Mouse (Mus musculus): Measurements from ENCODE around the gene Pard3b.

Pard3b gene

DNA sequence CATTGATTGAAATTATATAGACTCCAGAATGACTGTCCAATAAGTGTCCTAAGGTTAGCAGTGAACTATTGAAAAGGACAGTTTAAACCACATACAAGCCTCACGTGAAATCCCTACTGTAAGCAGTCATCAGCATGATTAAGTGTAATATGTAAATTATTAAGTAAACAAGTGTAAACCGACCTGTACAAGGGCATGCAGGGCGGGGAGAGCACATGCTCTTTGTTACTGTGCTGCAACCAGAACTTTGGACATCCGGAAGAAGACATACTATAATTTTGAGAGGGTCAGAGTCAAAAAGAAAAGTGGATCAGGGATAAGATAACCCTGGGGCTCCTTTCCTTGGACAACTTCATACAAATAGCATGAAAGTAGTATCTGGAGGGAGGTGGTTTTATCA, 749.4 kb downstream of the Pard3b start:
- no peak for DNase-seq (ENCODE audit: low spot score in 2 of 2)

DNA sequence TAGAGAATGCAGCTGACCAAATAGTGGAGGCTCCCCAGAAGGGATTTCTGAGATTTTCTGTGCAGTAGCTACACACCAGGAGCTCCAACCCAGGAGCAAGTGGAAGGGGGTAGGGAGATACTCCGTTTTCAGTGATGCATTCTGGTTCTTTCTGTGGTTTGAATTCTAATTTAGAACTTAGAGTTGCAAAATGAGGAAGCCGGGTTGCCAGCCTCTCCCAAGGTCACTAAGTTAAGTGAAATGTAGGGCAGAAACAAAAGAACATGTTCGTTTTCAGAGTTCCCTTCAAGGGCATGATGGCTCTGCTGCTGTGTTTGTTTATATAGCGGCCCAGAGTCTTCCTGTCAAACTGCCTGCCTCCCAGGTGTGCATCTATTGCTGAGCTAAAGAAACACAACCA, 754.2 kb downstream of the Pard3b start:
- no peak for DNase-seq (ENCODE audit: low spot score in 2 of 2)

DNA sequence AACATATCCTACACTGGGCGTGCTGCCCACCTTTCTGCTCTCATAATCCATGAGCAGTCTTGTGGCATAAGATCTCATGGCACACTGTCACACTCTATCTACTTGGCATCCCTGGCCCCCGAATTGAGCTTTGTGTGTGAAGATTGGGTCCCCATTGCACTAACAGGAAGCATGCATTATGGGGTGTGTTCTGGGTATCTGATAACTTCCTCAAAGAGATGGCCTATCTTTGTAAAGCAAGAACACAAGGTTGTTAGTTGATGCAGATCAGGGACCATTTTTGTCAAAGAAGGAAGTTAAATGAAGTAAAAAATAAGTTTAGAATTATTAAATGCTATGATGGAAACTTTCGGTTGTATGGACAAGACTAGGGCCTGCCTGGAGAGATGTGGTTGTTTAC, 755.9 kb downstream of the Pard3b start:
- no peak for DNase-seq (ENCODE audit: low spot score in 2 of 2)

DNA sequence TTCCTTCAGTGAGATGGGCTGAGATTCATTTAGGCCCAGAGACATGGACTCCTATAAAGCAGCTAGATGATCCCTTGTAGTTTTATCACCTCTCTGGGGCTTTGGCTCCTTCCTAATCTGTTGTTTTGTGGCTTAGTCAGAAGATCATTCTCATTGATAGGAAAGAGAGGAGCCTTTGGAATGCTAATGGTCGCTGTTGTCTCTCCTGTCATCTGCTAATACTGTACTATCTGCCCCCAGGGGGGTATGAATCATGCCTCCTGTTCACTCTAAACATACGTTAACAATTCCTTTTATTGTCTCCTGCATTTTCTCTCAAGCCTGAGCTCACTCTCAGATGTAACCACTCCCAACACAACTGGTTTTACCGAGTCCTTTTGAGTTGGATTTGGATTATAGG, 759.6 kb downstream of the Pard3b start:
- no peak for DNase-seq (ENCODE audit: low spot score in 2 of 2)

DNA sequence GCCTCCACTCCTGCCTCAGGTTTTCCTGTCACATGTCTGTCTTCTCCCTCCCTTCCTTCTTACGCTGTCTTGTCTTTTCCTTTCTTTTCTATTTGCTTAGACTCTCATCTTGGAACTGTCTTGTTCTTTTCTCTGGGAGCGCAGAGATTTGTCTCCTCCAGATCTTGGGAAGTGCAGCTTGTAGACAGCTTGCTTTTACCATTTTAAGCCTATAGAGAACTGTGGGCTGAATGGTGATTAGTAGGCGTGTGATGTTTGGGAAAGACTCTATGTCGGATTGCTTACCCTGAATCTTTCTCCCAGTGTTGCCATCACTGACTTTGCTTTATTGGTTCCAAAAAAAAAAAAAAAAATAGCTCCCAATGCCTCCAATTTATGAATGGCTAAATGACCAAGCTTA, 760.1 kb downstream of the Pard3b start:
- no peak for DNase-seq (ENCODE audit: low spot score in 2 of 2)

DNA sequence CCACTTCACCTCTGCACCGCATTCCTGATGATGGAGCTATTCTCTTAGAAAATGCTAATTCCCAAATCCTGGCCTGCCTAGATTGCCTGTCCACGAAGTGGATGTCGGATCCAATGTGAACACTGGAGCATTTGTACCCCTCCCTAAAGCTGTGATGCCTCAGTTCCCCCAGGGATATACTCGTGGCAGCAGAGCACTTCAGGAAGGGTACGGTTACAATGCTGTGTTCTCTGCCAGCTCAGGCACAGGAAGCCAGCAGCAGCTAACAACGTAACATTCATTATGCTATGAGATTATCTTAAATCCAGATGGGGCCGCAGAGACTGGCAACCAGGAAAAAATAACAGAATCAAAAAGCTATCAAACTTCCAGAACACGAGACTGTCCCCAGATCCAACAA, 766.4 kb downstream of the Pard3b start:
- no peak for DNase-seq (ENCODE audit: low spot score in 2 of 2)

DNA sequence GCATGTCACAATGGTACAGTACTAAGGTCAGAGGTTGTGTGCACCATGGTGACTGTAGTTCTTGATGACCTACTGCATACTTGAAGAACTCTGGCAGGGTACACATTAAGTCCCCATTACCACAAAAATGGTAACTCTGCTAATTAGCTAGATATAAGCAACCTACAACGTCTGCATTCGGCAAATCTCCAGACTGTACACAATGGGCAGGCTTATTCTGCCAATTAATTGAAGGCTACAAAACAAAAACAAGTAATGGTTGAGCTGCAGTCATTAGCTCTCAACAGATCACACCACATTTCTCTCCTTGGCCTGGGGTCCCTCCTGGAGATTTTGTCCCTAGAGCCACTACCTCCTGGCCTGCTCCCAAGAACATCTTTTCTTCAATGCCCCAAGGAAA, 772.7 kb downstream of the Pard3b start:
- DNase-seq (ENCODE audit: low spot score in 2 of 2): no peak

DNA sequence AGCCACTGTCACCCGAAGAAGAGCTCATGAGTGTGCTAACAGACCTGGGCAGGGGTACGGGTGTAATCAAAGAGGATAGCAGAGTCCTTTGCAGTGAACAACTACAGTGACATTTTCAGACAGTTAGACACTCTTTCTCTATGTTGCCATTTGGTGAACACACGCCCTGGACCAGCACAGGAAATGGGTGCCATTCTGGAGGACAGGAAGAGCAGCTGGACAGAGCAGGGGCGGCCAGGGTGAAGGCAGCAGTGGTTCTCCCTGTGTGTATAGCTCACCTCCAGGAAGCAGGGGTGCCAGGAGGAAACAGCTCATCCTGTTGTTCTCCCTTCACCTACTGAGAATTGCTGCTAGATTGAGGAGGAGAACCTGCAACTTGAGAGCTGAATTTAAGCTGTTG, 773.4 kb downstream of the Pard3b start:
- DNase-seq (ENCODE audit: low spot score in 2 of 2): no peak

DNA sequence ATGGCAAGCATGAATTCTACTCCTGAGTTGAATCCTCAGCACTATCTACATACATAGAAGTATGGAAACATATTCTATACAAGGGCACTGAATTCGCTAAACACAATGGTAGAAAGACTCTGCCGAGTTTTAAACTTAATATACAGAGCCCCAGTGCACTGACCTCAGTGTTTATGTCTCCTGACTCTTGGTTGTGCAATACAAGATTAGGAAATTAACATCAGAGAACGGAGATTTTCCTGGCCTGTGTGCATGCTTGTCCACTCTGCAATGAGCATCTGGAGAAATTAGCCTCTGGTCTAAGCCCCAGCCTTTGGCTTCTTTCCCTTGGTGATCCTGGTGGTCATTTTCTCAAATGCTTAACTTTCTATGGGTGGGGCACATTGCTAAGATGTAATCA, 774.4 kb downstream of the Pard3b start:
- no peak for DNase-seq (ENCODE audit: low spot score in 2 of 2)

DNA sequence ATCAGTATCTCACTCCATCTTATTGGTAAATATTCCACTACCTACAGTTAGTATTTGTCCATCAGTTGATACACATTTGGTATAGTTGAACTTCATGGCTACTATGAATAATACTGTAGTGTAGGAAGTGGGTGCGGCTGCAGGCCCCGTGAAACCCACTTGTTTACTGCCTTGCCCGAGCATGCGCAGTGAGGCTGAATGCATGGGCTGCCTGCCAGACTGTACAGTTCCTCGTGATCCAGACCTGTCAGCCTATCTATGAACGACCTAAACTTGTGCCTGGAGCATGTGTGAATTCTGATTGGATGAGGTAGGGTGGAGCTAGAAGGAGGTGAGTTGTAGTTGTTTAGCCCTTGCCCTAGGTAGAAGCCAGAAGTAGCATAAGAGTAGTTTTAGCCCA, 775.9 kb downstream of the Pard3b start:
- no peak for DNase-seq (ENCODE audit: low spot score in 2 of 2)

DNA sequence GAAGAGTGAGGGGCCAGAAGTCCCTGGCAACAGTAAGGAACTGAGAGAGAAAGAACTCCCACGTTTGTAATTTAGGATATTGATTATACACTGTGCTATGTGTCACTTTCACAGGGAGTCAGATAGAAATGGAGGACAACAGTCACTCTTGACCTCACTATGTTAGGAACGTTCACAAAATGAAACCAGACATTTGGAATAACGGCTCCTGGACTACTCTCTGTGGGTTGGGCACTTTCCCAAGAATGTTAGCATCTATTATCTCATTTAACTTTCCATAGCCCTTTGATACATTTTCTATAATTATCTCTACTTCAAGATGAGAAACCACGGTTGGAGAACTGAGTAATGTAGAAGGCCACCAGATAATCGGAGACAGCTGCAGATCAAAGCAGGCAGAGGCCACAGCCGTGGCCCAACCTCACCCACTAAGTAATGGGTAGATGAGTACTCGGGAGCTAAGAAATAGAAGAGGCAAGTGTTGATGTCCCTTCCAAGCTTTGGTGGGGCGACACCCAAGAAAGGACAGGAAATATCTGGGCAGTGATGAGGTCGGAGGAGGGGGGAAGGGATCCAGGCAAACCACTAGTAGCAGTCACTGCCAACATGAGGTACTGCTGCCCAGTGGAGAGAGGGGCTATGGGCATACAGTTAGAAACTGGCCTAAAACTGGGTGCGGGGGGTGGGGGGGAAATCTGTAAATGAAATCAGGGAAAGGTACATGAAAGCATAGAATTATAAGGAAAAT, 778.2 kb downstream of the Pard3b start:
- DNase-seq (ENCODE audit: low spot score in 2 of 2): no peak

DNA sequence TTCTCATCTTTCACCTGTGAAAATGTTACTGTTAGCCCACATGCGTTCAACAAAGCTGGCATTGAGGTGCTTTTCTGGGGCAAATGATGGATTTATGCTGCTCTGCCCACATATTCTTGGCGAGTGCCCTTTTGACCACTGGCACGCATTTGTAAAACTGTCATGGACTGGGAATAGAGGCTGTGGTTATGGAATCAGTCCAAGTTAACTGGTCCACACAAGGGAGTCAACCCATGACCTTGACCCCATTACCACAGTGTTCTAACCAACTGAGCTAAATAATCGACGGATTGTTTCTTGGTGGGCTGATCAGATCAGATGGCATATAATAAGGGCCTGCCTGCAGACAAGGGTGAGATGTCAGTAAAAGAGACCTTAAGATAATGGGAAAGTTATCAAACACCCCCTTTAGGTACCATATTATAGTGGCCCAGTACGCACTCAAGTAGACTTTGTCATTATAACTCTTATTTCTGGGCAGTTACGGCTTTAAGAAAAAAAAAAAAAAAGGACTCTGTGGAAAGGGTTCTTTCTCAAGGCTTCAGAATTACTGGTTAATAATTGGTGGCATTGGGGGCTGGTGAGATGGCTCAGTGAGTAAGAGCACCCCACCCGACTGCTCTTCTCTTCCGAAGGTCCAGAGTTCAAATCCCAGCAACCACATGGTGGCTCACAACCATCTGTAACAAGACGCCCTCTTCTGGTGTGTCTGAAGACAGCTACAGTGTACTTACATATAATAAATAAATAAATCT, 784.4 kb downstream of the Pard3b start:
- no peak for DNase-seq (ENCODE audit: low spot score in 2 of 2)

DNA sequence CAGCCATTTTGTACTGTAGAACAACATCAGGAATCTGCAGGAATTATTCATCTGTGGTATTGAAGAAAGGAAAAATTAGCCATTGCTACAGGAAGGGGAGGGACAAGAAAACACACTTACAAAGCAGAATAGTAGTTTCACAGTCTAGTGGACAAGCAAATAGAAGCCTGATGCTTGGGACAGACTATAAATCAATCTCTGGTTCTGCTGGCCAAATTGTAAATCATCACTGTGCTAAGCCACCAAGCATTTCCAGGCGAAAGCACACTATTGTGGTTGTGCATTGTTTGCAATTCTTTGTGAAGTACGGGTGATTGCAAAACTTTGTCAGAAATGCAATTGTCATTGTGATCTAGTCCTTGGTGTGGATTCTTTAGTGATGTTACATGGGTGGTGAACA, 786.7 kb downstream of the Pard3b start:
- DNase-seq (ENCODE audit: low spot score in 2 of 2): no peak

DNA sequence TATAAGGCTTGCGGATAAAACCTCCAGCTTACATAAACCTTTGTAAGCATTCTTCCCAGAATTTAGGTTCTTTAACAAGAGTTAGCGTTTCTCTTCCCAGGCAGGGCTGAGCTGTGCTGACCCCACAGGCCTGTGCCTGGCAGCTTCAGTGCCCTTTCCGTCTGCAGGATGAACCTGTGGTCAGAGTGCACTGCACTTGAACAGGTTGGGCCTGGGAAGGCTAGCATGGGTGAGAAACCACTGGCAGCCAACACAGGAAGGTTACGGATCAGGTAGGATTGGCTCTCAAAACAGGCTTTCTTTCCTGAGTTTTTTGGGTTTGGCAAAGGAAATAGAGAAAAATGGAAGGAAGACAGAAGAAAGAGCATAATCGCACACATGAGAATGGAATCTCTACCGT, 790.1 kb downstream of the Pard3b start:
- no peak for DNase-seq (ENCODE audit: low spot score in 2 of 2)

DNA sequence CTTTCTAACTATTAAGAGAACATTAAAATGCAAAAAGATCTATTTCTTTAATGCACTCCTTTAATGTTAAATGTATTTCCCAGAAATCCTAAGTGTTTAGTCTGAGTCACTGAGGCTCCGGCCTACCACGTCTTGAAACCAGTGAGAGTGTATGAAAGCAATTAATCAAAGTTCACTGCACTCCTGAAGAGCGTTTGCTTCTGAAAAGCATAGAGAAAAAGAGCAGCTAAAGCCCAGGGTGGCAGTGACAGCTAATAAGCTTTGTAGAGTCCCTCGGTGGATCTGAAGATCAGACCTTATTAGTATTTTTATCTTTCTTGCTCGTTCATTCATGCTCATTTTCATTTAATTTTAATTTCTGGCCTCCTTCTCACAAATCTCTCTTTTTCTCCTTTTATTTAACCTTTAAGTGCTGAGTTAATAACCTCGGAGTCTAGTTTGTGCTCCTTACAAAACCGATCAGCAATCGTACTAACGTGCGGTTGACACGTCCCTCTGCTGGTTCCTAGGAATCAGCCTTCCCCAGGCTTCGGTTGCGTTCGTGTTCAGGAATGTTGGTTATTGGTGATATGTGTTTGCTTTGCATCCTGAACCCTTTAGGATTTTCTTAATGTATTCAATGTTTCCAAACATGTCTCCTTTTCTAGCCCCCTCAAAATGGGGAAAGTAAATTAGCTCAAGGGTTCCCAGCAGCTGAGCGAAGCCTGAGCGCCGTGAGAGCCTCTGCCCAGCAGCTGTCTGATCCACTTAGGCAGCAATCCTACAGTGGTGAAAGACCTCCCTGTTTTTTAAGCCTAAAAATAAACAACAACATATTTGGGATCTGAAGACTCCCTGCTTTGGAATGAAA, 790.9 kb downstream of the Pard3b start:
- no peak for DNase-seq (ENCODE audit: low spot score in 2 of 2)

DNA sequence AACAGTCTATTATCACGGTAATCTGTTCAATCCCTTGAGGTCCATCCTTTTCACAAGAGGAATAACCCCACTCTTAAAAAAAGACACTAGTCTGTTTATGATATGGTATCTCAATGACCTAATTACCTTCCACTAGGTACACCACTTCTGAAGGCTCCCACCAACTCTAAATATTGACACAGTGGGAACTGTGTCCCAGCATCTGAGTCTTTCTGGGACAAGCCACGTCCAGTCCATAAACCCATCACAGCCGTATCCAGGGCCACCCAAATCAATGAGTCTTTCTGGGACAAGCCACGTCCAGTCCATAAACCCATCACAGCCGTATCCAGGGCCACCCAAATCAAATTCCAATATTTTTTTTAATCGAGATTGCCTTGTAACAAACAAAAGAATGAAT, 792.4 kb downstream of the Pard3b start:
- no peak for DNase-seq (ENCODE audit: low spot score in 2 of 2)

DNA sequence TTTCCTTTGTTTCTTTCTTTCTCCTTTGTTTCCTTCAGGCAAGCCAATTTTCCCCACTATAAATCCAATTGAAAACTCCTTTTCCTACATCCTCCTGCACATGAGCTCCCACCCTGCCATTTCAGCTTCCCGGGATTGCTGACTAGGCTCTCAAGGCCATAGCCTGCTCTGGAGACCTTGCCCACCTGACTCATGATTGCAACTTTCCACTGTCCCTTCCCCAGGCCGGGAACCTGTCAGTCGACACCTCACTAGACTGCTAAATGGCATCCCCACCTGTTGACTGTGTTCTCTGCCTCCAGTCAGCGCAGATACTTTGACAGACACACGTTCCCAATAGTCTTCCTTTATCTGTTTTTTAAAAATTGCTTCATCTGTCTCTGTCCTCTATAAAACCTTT, 795.3 kb downstream of the Pard3b start:
- no peak for DNase-seq (ENCODE audit: low spot score in 2 of 2)

DNA sequence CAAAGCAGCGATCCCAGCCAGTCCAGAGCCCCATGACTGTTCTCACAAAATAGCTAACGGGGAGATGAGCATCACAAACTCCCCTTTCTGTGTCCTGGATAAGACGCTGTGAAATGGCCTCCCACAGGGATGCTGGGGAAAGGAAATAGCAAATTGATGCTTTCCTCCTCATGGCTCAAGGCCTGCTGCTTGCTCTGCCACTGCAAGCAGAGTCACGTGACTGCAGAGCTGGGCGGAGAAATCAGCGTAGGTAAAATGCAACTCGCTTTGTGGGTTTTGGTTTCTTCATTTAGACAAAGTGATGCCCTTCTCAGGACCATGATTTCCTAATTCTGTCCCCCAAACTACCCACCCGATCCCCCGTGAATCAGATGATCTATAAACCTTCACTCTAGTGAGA, 797.2 kb downstream of the Pard3b start:
- no peak for DNase-seq (ENCODE audit: low spot score in 2 of 2)

DNA sequence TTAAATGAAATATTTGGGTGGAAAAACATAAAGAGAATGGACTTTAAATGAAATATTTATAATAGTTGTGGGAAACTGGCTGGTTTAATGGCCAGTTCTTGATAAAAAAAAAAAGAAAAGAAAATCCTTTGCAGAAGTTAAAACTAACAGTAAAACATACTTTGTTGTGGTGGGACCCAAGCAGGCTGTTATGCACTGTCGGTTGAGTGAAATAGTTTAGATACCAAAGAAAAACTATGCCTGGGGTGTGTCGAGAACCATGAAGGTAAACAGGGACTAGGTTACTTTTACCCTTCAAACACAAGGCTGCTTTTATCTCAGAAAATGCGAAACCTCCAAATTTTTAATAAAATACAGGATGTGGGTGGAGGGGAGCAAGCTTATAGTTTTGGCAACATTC, 797.7 kb downstream of the Pard3b start:
- no peak for DNase-seq (ENCODE audit: low spot score in 2 of 2)

DNA sequence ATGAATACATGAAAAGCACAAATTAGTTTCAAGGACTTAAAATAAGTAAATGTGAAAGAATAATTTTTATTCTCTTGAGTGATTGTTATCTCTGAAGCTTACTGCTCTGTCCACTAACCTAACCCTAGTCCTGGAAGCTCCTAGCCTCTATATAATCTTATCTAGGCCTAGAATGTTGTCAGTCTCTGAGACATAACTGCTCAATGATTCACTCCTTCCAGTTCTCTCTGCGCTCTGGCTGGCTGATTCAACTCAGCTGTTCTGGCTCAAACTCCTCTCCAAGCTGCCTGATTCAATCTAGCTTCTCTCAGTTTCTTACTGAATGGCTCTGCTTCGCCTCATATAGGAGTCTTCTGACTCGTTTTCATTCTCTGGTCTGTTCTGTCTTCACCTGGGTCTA, 798.9 kb downstream of the Pard3b start:
- no peak for DNase-seq (ENCODE audit: low spot score in 2 of 2)

DNA sequence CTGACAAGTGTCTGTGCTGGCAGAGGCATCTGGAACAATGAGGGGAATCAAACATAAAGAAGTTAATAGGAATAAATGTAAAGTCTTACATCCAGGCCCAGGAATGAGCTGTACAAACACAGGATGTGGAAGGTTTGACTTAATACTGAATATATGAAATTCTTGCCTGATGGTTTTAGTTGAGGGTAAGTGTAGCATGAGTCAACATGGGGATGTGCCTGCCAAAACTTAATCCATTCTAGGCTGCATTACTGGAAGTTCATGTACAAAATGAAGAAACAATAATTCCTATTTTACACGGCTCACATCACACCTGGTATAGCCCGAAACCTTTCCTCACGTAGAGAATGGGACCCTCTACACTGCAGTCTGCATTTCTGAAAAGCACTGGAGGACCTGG, 805.8 kb downstream of the Pard3b start:
- DNase-seq (ENCODE audit: low spot score in 2 of 2): no peak

DNA sequence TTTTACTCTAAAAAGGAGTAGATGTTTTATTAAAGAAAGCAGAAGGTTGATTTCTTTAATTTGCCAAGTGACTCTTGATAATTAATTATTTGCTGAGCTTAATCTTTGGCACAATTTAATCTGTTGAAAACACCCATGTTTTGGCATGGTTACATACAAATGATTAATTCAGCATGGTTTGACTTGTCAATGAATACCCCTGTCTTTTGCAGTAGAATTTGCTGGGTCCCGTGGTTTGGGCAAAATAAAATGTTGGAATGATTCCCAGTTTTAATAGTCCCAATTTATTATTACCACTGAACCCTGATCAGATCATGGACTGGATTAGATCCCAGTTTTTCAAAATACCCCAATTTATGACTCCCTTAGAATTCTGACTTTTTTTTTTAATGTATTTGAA, 808.2 kb downstream of the Pard3b start:
- DNase-seq (ENCODE audit: low spot score in 2 of 2): no peak
